Mouse (Mus musculus): ENCODE results near the gene Sec63.

DNA sequence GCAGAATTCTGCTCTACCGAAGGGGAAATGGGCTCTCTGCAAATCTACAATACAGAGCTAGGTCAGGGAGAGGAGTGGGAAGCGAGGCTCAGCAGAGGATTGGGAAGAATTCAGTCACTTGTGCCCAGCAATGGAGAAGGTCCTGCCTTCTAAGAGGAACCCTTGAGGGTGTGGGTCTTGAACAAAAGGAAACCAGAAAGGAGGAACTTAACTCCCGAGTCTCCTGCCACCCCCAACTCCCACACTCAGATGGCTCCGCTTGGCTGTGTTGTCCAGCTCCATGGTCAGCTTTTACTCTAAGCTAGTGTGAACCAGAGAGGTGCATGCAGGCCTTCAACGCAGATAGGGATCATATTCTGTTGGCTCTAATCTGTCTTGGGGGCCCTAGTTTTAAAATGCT is 114.9 kb downstream of the Sec63 start:
- TF ChIP-seq POLR2A (IDR thresholded peaks at IDR 0.05; ENCODE audit: control insufficient read depth, extremely low read depth, insufficient read depth, low read length, poor library complexity) (no peak), CTCF (IDR thresholded peaks at IDR 0.05; ENCODE audit: borderline replicate concordance, control insufficient read depth, extremely low read depth, insufficient read depth, low read length, poor library complexity) (no peak)

All from thymus, adult 2 months (tissue).